Mouse (Mus musculus) spleen, postnatal 4 days (tissue): ENCODE measurements around the gene Hbb-bh1.
"Not testable (repeated sequence)": the region's sequence is repeated elsewhere in the genome, so short reads cannot be mapped to it uniquely, and the experiment has no call there.

Experiments used
- DNase-seq, 2 experiments: peaks; one replicate each; pipeline ENCODE4 v3.0.0; 2022; ENCODE audit warnings: low spot score in 2 of 2

Hbb-bh1 gene

GRCm38 (mm10) chr7:103812174-103812573 lies 30.8 kb downstream of the Hbb-bh1 start:
- no peak for DNase-seq

- DNase-seq, result peak in 1 of 2 experiments; percentile 48
Measured at GRCm38 (mm10) chr7:103811223-103811845, 31.6 kb downstream of the Hbb-bh1 start.

- peak in 1 of 2 experiments; percentile 65 for DNase-seq
Measured at GRCm38 (mm10) chr7:103810746-103811145, 32.2 kb downstream of the Hbb-bh1 start.

GRCm38 (mm10) chr7:103810296-103810695 lies 32.7 kb downstream of the Hbb-bh1 start:
- peak in 1 of 2 experiments; percentile 53 for DNase-seq

GRCm38 (mm10) chr7:103809801-103810155 lies 33.2 kb downstream of the Hbb-bh1 start:
- peak in 1 of 2 experiments; percentile 66 for DNase-seq

GRCm38 (mm10) chr7:103808971-103809800 lies 33.8 kb downstream of the Hbb-bh1 start:
- peak in 1 of 2 experiments; percentile 39 for DNase-seq

GRCm38 (mm10) chr7:103808120-103808519 lies 34.8 kb downstream of the Hbb-bh1 start:
- DNase-seq, result not testable (repeated sequence)

- DNase-seq, result peak; percentile 46 to 57
Measured at GRCm38 (mm10) chr7:103806856-103807255, 36.1 kb downstream of the Hbb-bh1 start.

- DNase-seq, result peak in 1 of 2 experiments; percentile 63
Measured at GRCm38 (mm10) chr7:103792669-103793388, 50.1 kb downstream of the Hbb-bh1 start.

GRCm38 (mm10) chr7:103791721-103792120 lies 51.2 kb downstream of the Hbb-bh1 start, which contains the start of gene Olfr67:
Gene Olfr67 (minus strand): TSS chr7:103791821.
- no peak for DNase-seq
